Comparison of ENCODE assay signal across 12 mouse cellular contexts in genomic region chr9:68354470-68354869, GRCm38 (mm10).
DNase-seq lines count a peak whose midpoint lies in the region.
"Had no signal": no experiment of that assay in that cellular context is flagged by ENCODE, and none has a peak within 500 bp of the region (broad histone marks: within the 10 kb centered on the region; RNA-seq: fewer than 3 reads in every experiment).

No protein-coding gene starts in this region.

- intact Hi-C loops in gastrocnemius, postnatal 36 days (cut with DNase I), result no loop called here

- peak; percentile 21 to 40 for DNase-seq in gastrocnemius, adult 8-10 months (ENCODE audit: low spot score in 2 of 2)
- DNase-seq in gastrocnemius, postnatal 36 days, result no peak
- DNase-seq in frontal cortex, postnatal 14 days (ENCODE audit: low spot score in 2 of 2), result peak; percentile 6 to 8
- DNase-seq in layer of hippocampus, adult 9-11 months, result peak; percentile 75
- DNase-seq in skeletal muscle tissue, adult 2 months (ENCODE audit: low read depth, low spot score), result peak; percentile 75
- no peak for DNase-seq in cerebellum, adult 8-10 months
- no peak for DNase-seq in spleen, postnatal 4 days (ENCODE audit: low spot score in 2 of 2)
- DNase-seq: adrenal gland, postnatal 25 days; B cell, adult 2 months; lung, adult 2 months; lung, postnatal 4 days; thymus, postnatal 25 days had no signal

Comparison
In these comparisons a context has a peak if more than half of its experiments do, and no peak if none do; other contexts are left out.
1. DNase-seq: peak in gastrocnemius, adult 8-10 months (2 of 2), frontal cortex, postnatal 14 days (2 of 2), layer of hippocampus, adult 9-11 months (single experiment) and skeletal muscle tissue, adult 2 months (single experiment); none in gastrocnemius, postnatal 36 days (0 of 2), cerebellum, adult 8-10 months (single experiment) and spleen, postnatal 4 days (0 of 2).